Mouse (Mus musculus) G1E (cell line): ENCODE data around the gene Gmppa.

Experiments used
- CTCF ChIP-seq: IDR thresholded peaks from 2 replicates; pipeline ENCODE4 v1.5.1; 2012; ENCODE audit warnings: low read depth, low read length, inconsistent platforms, mixed read lengths
- GATA1 ChIP-seq: IDR thresholded peaks from 2 replicates; pipeline ENCODE4 v1.6.1; 2012; ENCODE audit warnings: borderline replicate concordance, low read length, inconsistent platforms, mixed read lengths
- GATA2 ChIP-seq: IDR thresholded peaks from 2 replicates; pipeline ENCODE4 v1.6.1; 2012; ENCODE audit warnings: low read depth, low read length, inconsistent platforms, borderline replicate concordance
- POLR2AphosphoS5 ChIP-seq: IDR thresholded peaks from 2 replicates; pipeline ENCODE4 v1.6.1; 2012; ENCODE audit warnings: low read depth, low read length, inconsistent platforms; ENCODE audit not compliant: insufficient replicate concordance
- TAL1 ChIP-seq: conservative IDR thresholded peaks from 2 replicates; pipeline ENCODE4 v1.6.1; 2012; ENCODE audit warnings: low read depth, low read length, inconsistent platforms, mixed read lengths

DNA sequence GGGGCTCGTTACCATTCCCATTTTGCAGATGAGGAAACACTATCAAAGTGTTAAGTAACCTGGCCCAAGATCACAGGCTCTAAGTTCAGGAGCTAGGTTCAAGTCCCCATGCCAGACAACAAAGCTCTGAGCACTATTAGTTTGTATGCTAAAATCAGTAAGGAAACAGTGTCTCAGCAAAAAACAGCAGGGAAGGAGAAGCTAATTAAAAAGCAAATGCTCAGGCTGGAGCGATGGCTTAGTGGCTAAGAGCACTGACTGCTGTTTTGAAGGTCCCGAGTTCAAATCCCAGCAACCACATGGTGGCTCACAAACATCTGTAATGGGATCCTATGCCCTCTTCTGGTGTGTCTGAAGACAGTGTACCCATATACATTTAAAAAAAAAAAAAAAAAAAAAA is 23.5 kb upstream of the Gmppa start:
- TF ChIP-seq CTCF (no peak), GATA1 (no peak), POLR2AphosphoS5 (no peak), TAL1 (no peak), GATA2 (no peak)
